Mouse (Mus musculus) kidney, postnatal 0 days (tissue): ENCODE data around the gene Srsf3. TPM values are rescaled to one million over a fixed set of nuclear protein-coding genes. Genes with fewer than 3 reads are reported as not detected.

ENCODE experiments used
- ATAC-seq: fragments of 200-750 bp; cut with Nextera tagmentation; replicated peaks from 2 replicates; pipeline ENCODE4 v1.8.0; 2017; ENCODE audit warnings: low read depth, moderate number of reproducible peaks, moderate TSS enrichment, moderate library complexity; ENCODE audit not compliant: low FRiP score
- DNase-seq: peaks from one replicate; pipeline ENCODE4 v3.0.0-alpha.2; 2016; ENCODE audit warnings: low spot score
- H3K27ac ChIP-seq: fragments of 300-500 bp; sonication (generic); 2 replicates; pipeline ENCODE4 v1.5.1; 2014; ENCODE audit warnings: mild to moderate bottlenecking
- H3K27me3 ChIP-seq: fragments of 300-500 bp; sonication (generic); 2 replicates; pipeline ENCODE4 v1.6.1; 2014; ENCODE audit warnings: low read length, mixed read lengths; ENCODE audit not compliant: insufficient read depth
- H3K36me3 ChIP-seq: fragments of 300-500 bp; sonication (generic); 2 replicates; pipeline ENCODE4 v1.6.1; 2014; ENCODE audit warnings: low read length, mixed read lengths; ENCODE audit not compliant: insufficient read depth
- H3K4me1 ChIP-seq: fragments of 300-500 bp; sonication (generic); replicated peaks from 2 replicates; pipeline ENCODE4 v1.6.1; 2014; ENCODE audit warnings: antibody characterized with exemption, low read length, mixed read lengths; ENCODE audit not compliant: insufficient read depth
- H3K4me2 ChIP-seq: fragments of 300-500 bp; sonication (generic); 2 replicates; pipeline ENCODE4 v1.6.1; 2014; ENCODE audit warnings: mild to moderate bottlenecking, low read length, moderate library complexity, mixed read lengths
- H3K4me3 ChIP-seq: fragments of 300-500 bp; sonication (generic); replicated peaks from 2 replicates; pipeline ENCODE4 v1.5.1; 2014; ENCODE audit warnings: low read depth, low read length
- H3K9ac ChIP-seq: fragments of 300-500 bp; sonication (generic); 2 replicates; pipeline ENCODE4 v1.6.1; 2014; ENCODE audit warnings: low read depth, low read length
- H3K9me3 ChIP-seq: fragments of 300-500 bp; sonication (generic); replicated peaks from 2 replicates; pipeline ENCODE4 v1.6.1; 2016; ENCODE audit warnings: low read length, inconsistent platforms, mixed read lengths
- CTCF ChIP-seq: IDR thresholded peaks from 2 replicates; pipeline ENCODE4 v1.5.1; 2016; ENCODE audit warnings: antibody characterized with exemption, low read depth, mild to moderate bottlenecking, moderate library complexity
- WGBS: fragments of 180-500 bp; shearing (Covaris S2); extraction: QIAGEN DNeasy Blood & Tissue Kit; methylation state at CpG from one replicate; pipeline ENCODE4 v1.1.7; 2014; 5-methylcytosine and 5-hydroxymethylcytosine counted together
- polyA plus RNA-seq: library from polyadenylated mRNA; unstranded; fragments of >200 nt; fragmentation: Nextera tagmentation; extraction: Ambion mirVana; gene quantifications from 2 replicates; pipeline ENCODE4 v1.2.1, GENCODE M21; 2015

The Srsf3 gene
- polyA plus RNA-seq, 1 experiment from 2014 or later = 456 TPM

DNA sequence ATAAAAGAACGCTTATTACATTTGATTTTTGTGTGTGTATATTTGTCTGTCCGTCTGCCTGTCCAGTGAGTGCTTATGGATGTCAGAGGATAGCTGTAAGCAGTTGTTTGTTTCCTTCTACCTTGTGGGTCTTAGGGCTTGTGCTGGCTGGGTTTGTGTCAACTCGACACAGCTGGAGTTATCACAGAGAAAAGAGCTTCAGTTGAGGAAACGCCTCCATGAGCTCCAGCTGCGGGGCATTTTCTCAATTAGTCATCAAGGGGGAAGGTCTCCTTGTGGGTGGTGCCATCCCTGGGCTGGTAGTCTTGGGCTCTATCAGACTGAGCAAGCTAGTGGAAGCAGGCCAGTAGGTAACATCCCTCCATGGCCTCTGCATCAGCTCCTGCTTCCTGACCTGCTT is 35.4 kb downstream of the Srsf3 start:
- 74% methylated on average over 5 of the region's 5 CpGs for WGBS
- DNase-seq = no peak
- H3K27me3 ChIP-seq = no peaks in the 10 kb centered on the region

GRCm38 (mm10) chr17:29069063-29069462 is 36.6 kb downstream of the Srsf3 start:
- peak overlapping the region; percentile 78 for H3K27ac ChIP-seq
- no peaks in the 10 kb centered on the region for H3K27me3 ChIP-seq
- H3K4me3 ChIP-seq = no peak overlapping the region
- H3K4me2 ChIP-seq = no peak overlapping the region
- 34% methylated on average over 10 of the region's 10 CpGs for WGBS
- H3K36me3 ChIP-seq = no peaks in the 10 kb centered on the region
- H3K9me3 ChIP-seq = no peaks in the 10 kb centered on the region
- no peak for TF ChIP-seq CTCF
- peaks cover 18% of the 10 kb centered on the region for H3K4me1 ChIP-seq
- ATAC-seq (peak; percentile 92), DNase-seq (no peak)
- H3K9ac ChIP-seq = no peak overlapping the region

More for the DNA sequence above, 35.4 kb downstream of the Srsf3 start:
- no peak for ATAC-seq
- TF ChIP-seq CTCF = no peak
- no peaks in the 10 kb centered on the region for H3K9me3 ChIP-seq
- H3K9ac ChIP-seq = no peak overlapping the region
- no peak overlapping the region for H3K4me3 ChIP-seq
- H3K4me2 ChIP-seq = no peak overlapping the region
- H3K4me1 ChIP-seq = peaks cover 16% of the 10 kb centered on the region
- H3K27ac ChIP-seq = 0 out of 2 replicates have a peak overlapping the region, but pooled peaks have one; percentile 15
- no peaks in the 10 kb centered on the region for H3K36me3 ChIP-seq

GRCm38 (mm10) chr17:29071820-29072219 is 39.4 kb downstream of the Srsf3 start:
- no peak for TF ChIP-seq CTCF
- Histone ChIP-seq H3K9me3 (no peaks in the 10 kb centered on the region), H3K27me3 (no peaks in the 10 kb centered on the region), H3K9ac (no peak overlapping the region), H3K4me2 (no peak overlapping the region), H3K4me3 (no peak overlapping the region), H3K36me3 (no peaks in the 10 kb centered on the region), H3K4me1 (peaks cover 18% of the 10 kb centered on the region), H3K27ac (no peak overlapping the region)
- ATAC-seq = no peak
- WGBS = 43% methylated on average over 5 of the region's 5 CpGs
- no peak for DNase-seq

GRCm38 (mm10) chr17:29072701-29073307 is 40.4 kb downstream of the Srsf3 start:
- WGBS = 15% methylated on average over 11 of the region's 11 CpGs
- no peak for TF ChIP-seq CTCF
- H3K9ac ChIP-seq = no peak overlapping the region
- H3K36me3 ChIP-seq = no peaks in the 10 kb centered on the region
- no peaks in the 10 kb centered on the region for H3K9me3 ChIP-seq
- no peaks in the 10 kb centered on the region for H3K27me3 ChIP-seq
- no peak overlapping the region for H3K4me2 ChIP-seq
- DNase-seq = no peak
- peaks cover 18% of the 10 kb centered on the region for H3K4me1 ChIP-seq
- ATAC-seq = no peak
- no peak overlapping the region for H3K27ac ChIP-seq
- H3K4me3 ChIP-seq = no peak overlapping the region

DNA sequence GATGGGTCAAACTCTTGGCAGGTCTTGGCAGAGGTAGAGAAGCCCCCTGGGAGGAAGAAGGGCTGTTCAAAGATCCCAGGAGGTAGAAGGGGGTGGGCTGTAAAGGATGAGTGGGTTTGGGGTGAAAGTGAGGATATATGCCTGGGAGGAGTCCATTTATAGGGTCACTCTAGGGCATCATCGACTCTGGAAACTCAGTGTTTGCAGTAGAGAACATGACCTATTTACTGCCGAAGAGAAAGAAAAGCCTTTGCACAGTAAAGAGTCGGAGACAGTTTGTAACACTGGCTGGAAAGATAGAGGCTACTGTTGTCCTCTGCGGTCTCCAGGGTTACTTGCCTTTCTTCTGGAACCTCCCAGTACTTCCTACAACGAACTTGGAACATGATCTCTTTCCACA is 40.9 kb downstream of the Srsf3 start:
- ATAC-seq (no peak), DNase-seq (no peak)
- H3K27ac ChIP-seq = no peak overlapping the region
- no peak overlapping the region for H3K4me2 ChIP-seq
- H3K36me3 ChIP-seq = no peaks in the 10 kb centered on the region
- no peaks in the 10 kb centered on the region for H3K27me3 ChIP-seq
- no peaks in the 10 kb centered on the region for H3K9me3 ChIP-seq
- TF ChIP-seq CTCF = no peak
- no peak overlapping the region for H3K4me3 ChIP-seq
- peaks cover 22% of the 10 kb centered on the region for H3K4me1 ChIP-seq
- H3K9ac ChIP-seq = no peak overlapping the region
- WGBS = 20% methylated on average over 5 of the region's 5 CpGs

GRCm38 (mm10) chr17:29074085-29074484 is 41.7 kb downstream of the Srsf3 start:
- no peak overlapping the region for H3K9ac ChIP-seq
- DNase-seq = no peak

GRCm38 (mm10) chr17:29076235-29076634 is 43.8 kb downstream of the Srsf3 start:
- ATAC-seq = no peak

More at GRCm38 (mm10) chr17:29074085-29074484, 41.7 kb downstream of the Srsf3 start:
- Histone ChIP-seq H3K27me3 (no peaks in the 10 kb centered on the region), H3K4me2 (no peak overlapping the region), H3K9me3 (no peaks in the 10 kb centered on the region), H3K27ac (no peak overlapping the region), H3K4me1 (peaks cover 21% of the 10 kb centered on the region), H3K4me3 (no peak overlapping the region), H3K36me3 (no peaks in the 10 kb centered on the region)
- no peak for ATAC-seq
- WGBS = 82% methylated on average over 13 of the region's 13 CpGs
- TF ChIP-seq CTCF = no peak

More at GRCm38 (mm10) chr17:29076235-29076634, 43.8 kb downstream of the Srsf3 start:
- H3K27ac ChIP-seq = no peak overlapping the region
- no peak for TF ChIP-seq CTCF
- WGBS = 89% methylated on average over 8 of the region's 8 CpGs
- DNase-seq = no peak
- H3K27me3 ChIP-seq = no peaks in the 10 kb centered on the region
- no peak overlapping the region for H3K4me3 ChIP-seq
- no peaks in the 10 kb centered on the region for H3K9me3 ChIP-seq
- H3K9ac ChIP-seq = no peak overlapping the region
- no peaks in the 10 kb centered on the region for H3K36me3 ChIP-seq
- no peak overlapping the region for H3K4me2 ChIP-seq
- peaks cover 16% of the 10 kb centered on the region for H3K4me1 ChIP-seq
